Mouse (Mus musculus) ES-CJ7 (cell line): ENCODE measurements at regions not wholly inside any gene's neighbourhood (a gene's known extent, or its start where the extent isn't known, plus 50 kb on each side); places are given as distances from the start of the nearest gene placed in this dataset.

Source experiments
- DNase-seq: peaks from one replicate; pipeline ENCODE4 v3.0.0; 2011; ENCODE audit warnings: low read depth, low spot score

- DNase-seq = no peak
Observed at GRCm38 (mm10) chr11:55712350-55712749, 104.4 kb upstream of the Glra1 start.

GRCm38 (mm10) chr11:55707467-55707866 is 99.5 kb upstream of the Glra1 start:
- DNase-seq = no peak

GRCm38 (mm10) chr11:55701921-55702320 is 93.9 kb upstream of the Glra1 start:
- no peak for DNase-seq

- peak; percentile 36 for DNase-seq
Observed at GRCm38 (mm10) chr11:55685031-55685519, 77.1 kb upstream of the Glra1 start.

- peak; percentile 50 for DNase-seq
Observed at GRCm38 (mm10) chr11:55682351-55682961, 74.5 kb upstream of the Glra1 start.

GRCm38 (mm10) chr11:55681226-55681980 is 73.4 kb upstream of the Glra1 start:
- no peak for DNase-seq

GRCm38 (mm10) chr11:55663108-55663507 is 55.1 kb upstream of the Glra1 start:
- DNase-seq = no peak

GRCm38 (mm10) chr11:55662283-55662682 is 54.3 kb upstream of the Glra1 start:
- DNase-seq = no peak
